Mouse (Mus musculus): ENCODE results near the gene Txndc2. TPM values are rescaled to one million over a fixed set of nuclear protein-coding genes. Genes with fewer than 3 reads are reported as not detected.

Gene Txndc2
- polyA plus RNA-seq, 1 experiment from 2014 or later, result 0.24 TPM

- Histone ChIP-seq H3K4me3 (ENCODE audit: low read depth, low read length) (no peak overlapping the region), H3K27ac (ENCODE audit: low read depth, low read length) (no peak overlapping the region), H3K4me1 (replicated peaks; ENCODE audit: control insufficient read depth, insufficient read depth, low read length) (peaks cover 6% of the 10 kb centered on the region; the same call in 1 of the 2 replicates), H3K36me3 (ENCODE audit: control insufficient read depth, insufficient read depth, low read length) (no peaks in the 10 kb centered on the region), H3K27me3 (ENCODE audit: control insufficient read depth, insufficient read depth, low read length) (no peaks in the 10 kb centered on the region), H3K9ac (ENCODE audit: low read length) (no peak overlapping the region), H3K9me3 (ENCODE audit: control insufficient read depth, low read length) (no peaks in the 10 kb centered on the region), H3K4me2 (ENCODE audit: low read depth, low read length, severe bottlenecking) (no peak overlapping the region)
- no peak for DNase-seq (ENCODE audit: low spot score)
- ATAC-seq (replicated peaks; ENCODE audit: low FRiP score), result no peak
These were observed 37.1 kb downstream of the Txndc2 start for GRCm38 (mm10) chr17:65604892-65605291.

- no peaks in the 10 kb centered on the region for H3K27me3 ChIP-seq (ENCODE audit: control insufficient read depth, insufficient read depth, low read length)
- no peak overlapping the region for H3K9ac ChIP-seq (ENCODE audit: low read length)
- no peaks in the 10 kb centered on the region for H3K36me3 ChIP-seq (ENCODE audit: control insufficient read depth, insufficient read depth, low read length)
- no peak overlapping the region for H3K4me3 ChIP-seq (ENCODE audit: low read depth, low read length)
- H3K4me1 ChIP-seq (replicated peaks; ENCODE audit: control insufficient read depth, insufficient read depth, low read length), result peaks cover 6% of the 10 kb centered on the region; the same call in 1 of the 2 replicates
- H3K4me2 ChIP-seq (ENCODE audit: low read depth, low read length, severe bottlenecking), result no peak overlapping the region
- H3K27ac ChIP-seq (ENCODE audit: low read depth, low read length), result no peak overlapping the region
- H3K9me3 ChIP-seq (ENCODE audit: control insufficient read depth, low read length), result no peaks in the 10 kb centered on the region
- ATAC-seq (replicated peaks; ENCODE audit: low FRiP score) (no peak), DNase-seq (ENCODE audit: low spot score) (no peak)
These were observed 37.7 kb downstream of the Txndc2 start for GRCm38 (mm10) chr17:65604315-65604714.

- no peak for ATAC-seq (replicated peaks; ENCODE audit: low FRiP score)
- Histone ChIP-seq H3K36me3 (ENCODE audit: control insufficient read depth, insufficient read depth, low read length) (no peaks in the 10 kb centered on the region), H3K9me3 (ENCODE audit: control insufficient read depth, low read length) (no peaks in the 10 kb centered on the region), H3K4me2 (ENCODE audit: low read depth, low read length, severe bottlenecking) (no peak overlapping the region), H3K27ac (ENCODE audit: low read depth, low read length) (no peak overlapping the region), H3K4me1 (replicated peaks; ENCODE audit: control insufficient read depth, insufficient read depth, low read length) (no peaks in the 10 kb centered on the region), H3K4me3 (ENCODE audit: low read depth, low read length) (no peak overlapping the region), H3K27me3 (ENCODE audit: control insufficient read depth, insufficient read depth, low read length) (no peaks in the 10 kb centered on the region), H3K9ac (ENCODE audit: low read length) (no peak overlapping the region)
- no peak for DNase-seq (ENCODE audit: low spot score)
- WGBS, result 96% methylated on average over 3 of the region's 3 CpGs
These were observed 44.0 kb downstream of the Txndc2 start for GRCm38 (mm10) chr17:65597857-65598486.

- ATAC-seq (replicated peaks; ENCODE audit: low FRiP score), result no peak
- H3K9me3 ChIP-seq (ENCODE audit: control insufficient read depth, low read length), result no peaks in the 10 kb centered on the region
- no peaks in the 10 kb centered on the region for H3K27me3 ChIP-seq (ENCODE audit: control insufficient read depth, insufficient read depth, low read length)
- 95% methylated on average over 8 of the region's 8 CpGs for WGBS
- H3K27ac ChIP-seq (ENCODE audit: low read depth, low read length), result no peak overlapping the region
- no peak overlapping the region for H3K4me3 ChIP-seq (ENCODE audit: low read depth, low read length)
- H3K4me2 ChIP-seq (ENCODE audit: low read depth, low read length, severe bottlenecking), result no peak overlapping the region
- no peaks in the 10 kb centered on the region; the same call in 1 of the 2 replicates for H3K36me3 ChIP-seq (ENCODE audit: control insufficient read depth, insufficient read depth, low read length)
- no peak overlapping the region for H3K9ac ChIP-seq (ENCODE audit: low read length)
- DNase-seq (ENCODE audit: low spot score), result no peak
- no peaks in the 10 kb centered on the region for H3K4me1 ChIP-seq (replicated peaks; ENCODE audit: control insufficient read depth, insufficient read depth, low read length)
These were observed 47.3 kb downstream of the Txndc2 start for GRCm38 (mm10) chr17:65594687-65595086.

Other genes starting within 250 kb of the Txndc2 start
- gene Tmem232, start 101.4 kb downstream of the Txndc2 start, polyA plus RNA-seq (2014; fragmentation: Nextera tagmentation; extraction: Ambion mirVana), result 0.12 TPM in 1 of 2 replicates, not detected in the other
- 213 and 224 TPM in 2 replicates for gene Vapa, start 28.6 kb downstream of the Txndc2 start, polyA plus RNA-seq (2014; fragmentation: Nextera tagmentation; extraction: Ambion mirVana)
- gene Rab31, start 130.6 kb upstream of the Txndc2 start, polyA plus RNA-seq (2014; fragmentation: Nextera tagmentation; extraction: Ambion mirVana), result 72.9 and 73.4 TPM in 2 replicates
- 63.7 and 64.5 TPM in 2 replicates for gene Ppp4r1, start 140.4 kb upstream of the Txndc2 start, polyA plus RNA-seq (2014; fragmentation: Nextera tagmentation; extraction: Ambion mirVana)
- 35.4 and 45.2 TPM in 2 replicates for gene Ralbp1, start 243.6 kb upstream of the Txndc2 start, polyA plus RNA-seq (2014; fragmentation: Nextera tagmentation; extraction: Ambion mirVana)